Mouse (Mus musculus) R1 (cell line): ENCODE measurements at regions not wholly inside any gene's neighbourhood (a gene's known extent, or its start where the extent isn't known, plus 50 kb on each side); places are given as distances from the start of the nearest gene placed in this dataset.
A peak's percentile ranks its signal among the peaks of the same experiment; 100 is the strongest.

Experiments
- DNase-seq: peaks from one replicate; pipeline ENCODE4 v3.0.0-alpha.2; 2018; ENCODE audit warnings: low read depth, low spot score

DNA sequence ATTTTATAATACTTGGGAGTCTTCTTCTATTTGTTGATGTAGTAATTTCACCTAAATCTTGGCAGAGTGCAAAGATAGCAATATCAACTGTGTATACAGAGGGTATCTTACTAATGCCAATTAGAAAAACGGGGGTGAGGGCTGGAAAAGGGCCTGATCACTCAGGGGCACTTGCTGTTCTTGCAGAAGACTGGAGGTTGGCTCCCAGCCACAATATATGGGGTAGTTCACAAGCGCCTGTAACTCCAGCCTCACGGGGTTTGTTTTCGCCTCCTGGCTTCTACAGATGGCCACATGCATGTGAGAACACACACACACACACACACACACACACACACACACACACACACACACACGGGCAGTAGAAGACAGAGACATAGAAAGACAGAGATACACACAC is 185.7 kb downstream of the Plk2 start:
- DNase-seq, result no peak

GRCm38 (mm10) chr13:110584765-110585164 is 189.9 kb downstream of the Plk2 start:
- DNase-seq, result no peak

GRCm38 (mm10) chr13:110594630-110595029 is 199.8 kb downstream of the Plk2 start:
- no peak for DNase-seq

GRCm38 (mm10) chr13:110599666-110600065 is 204.8 kb downstream of the Plk2 start:
- DNase-seq, result no peak

DNA sequence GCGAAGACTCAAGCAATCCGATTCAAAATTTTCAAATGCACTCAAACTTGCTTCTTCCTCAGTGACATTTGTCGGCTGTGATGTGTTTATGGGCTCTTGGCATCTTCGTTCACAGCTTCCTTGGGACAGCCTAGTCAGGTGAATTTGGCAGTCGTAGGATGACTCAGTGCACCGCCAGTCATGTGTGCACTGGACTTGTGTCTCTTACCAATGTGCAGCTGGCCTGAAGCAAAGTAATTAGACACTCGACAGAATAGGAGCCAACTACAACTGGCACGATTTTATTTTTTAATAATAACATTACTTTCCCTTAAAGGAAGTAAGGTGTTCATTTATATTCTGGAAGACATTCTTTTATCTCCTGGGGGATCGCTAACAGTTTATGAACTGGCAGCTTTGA is 205.5 kb downstream of the Plk2 start:
- DNase-seq, result no peak

- DNase-seq, result no peak
Measured at GRCm38 (mm10) chr13:110601352-110601751, 206.5 kb downstream of the Plk2 start.

GRCm38 (mm10) chr13:110601840-110602239 is 207.0 kb downstream of the Plk2 start:
- no peak for DNase-seq

- DNase-seq, result no peak
Measured at GRCm38 (mm10) chr13:110602894-110603293, 208.0 kb downstream of the Plk2 start.

GRCm38 (mm10) chr13:110619010-110619409 is 224.2 kb downstream of the Plk2 start:
- DNase-seq, result peak; percentile 14

GRCm38 (mm10) chr13:110627136-110627535 is 232.3 kb downstream of the Plk2 start:
- no peak for DNase-seq

GRCm38 (mm10) chr13:110627732-110628131 is 232.9 kb downstream of the Plk2 start:
- DNase-seq, result peak; percentile 4

- DNase-seq, result no peak
Measured at GRCm38 (mm10) chr13:110628201-110628600, 233.4 kb downstream of the Plk2 start.

- DNase-seq, result peak; percentile 17
Measured at GRCm38 (mm10) chr13:110633261-110633781, 238.5 kb downstream of the Plk2 start.

DNA sequence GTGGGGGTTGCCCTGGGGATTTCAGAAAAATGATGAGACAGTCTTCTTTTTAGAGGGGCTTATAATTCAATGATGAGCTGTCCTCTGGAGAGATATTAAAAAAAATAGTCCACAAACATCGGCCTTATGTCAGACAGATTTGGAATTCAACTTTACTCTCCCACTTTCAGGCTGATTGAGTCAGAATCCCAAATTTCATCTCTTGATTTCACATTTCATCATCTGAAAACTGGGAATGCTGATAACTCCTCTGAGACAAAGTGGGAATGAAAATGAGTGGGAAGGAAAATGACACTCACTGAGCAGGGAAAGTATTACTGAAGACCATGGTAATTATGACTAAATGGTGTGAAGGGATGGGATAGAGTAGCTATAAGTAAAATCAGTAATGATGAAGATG is 239.1 kb downstream of the Plk2 start:
- no peak for DNase-seq

GRCm38 (mm10) chr13:110642792-110643191 is 247.9 kb downstream of the Plk2 start:
- DNase-seq, result no peak

DNA sequence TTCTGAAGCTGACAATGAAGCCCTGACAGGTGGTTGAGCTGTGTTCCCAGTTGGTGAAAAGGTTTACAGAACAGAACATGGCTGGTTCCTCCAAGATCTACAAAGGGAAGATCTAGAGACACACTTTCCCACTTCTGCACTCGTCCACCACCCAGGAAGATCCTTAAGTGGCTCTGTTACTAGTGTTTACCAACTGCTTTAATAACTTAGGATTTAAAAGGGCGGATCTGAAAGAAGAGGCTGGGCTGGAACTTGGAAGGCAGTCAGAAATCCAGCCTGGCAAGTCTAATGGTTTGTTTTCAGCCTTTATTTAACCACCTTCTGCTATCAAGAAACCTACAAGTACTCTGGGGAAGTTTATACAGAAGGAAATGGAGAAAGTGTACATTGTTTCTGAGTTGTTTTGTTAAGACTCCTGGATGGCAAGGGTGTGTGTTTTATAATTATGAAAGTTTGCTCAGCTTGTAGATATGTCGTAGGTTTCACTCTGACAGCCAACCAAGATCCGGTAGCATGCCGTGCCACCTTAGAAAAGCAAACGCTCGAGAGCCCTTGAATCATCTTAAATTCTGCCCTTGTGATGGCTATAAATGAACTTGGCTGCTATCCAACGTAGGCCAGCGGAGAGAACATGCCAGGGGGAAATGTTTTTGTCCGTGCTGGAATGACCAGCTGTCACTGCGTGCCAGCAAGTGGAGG is 248.5 kb downstream of the Plk2 start:
- no peak for DNase-seq

DNA sequence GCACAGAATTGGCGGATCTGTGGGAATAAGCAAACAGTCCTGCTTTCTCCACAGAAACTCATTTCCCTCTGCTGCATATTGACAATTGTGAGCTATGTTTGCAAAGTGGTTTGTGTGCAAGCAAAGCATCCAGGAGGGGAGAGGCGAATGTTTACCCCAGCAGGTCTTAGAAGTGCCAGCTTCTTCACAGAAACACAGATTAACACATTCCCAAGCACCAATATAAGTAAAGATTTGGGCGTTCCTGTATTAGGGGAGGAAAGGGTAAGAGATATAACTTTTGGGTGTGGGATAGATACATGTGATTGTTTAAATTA is 249.0 kb downstream of the Plk2 start:
- DNase-seq, result no peak

DNA sequence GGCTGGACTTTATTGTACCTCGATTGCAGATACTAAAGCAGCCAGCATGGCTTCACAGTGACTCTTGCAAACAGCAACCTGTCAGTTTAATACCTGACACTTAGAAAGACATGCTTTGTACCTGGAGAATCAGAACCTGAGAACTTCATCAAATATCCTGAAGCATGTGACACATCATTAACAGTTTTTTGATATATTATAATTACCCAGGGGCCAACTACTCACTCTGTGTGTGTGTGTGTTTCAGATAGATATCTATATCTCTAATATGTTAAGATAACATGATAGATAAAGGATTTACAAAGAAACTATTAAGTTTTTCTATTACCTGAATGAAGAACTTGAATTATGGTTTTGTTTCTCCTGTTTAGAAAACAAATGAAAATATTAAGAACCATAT is 254.5 kb downstream of the Plk2 start:
- no peak for DNase-seq

- no peak for DNase-seq
Measured at GRCm38 (mm10) chr13:110649870-110650497, 255.1 kb downstream of the Plk2 start.

DNA sequence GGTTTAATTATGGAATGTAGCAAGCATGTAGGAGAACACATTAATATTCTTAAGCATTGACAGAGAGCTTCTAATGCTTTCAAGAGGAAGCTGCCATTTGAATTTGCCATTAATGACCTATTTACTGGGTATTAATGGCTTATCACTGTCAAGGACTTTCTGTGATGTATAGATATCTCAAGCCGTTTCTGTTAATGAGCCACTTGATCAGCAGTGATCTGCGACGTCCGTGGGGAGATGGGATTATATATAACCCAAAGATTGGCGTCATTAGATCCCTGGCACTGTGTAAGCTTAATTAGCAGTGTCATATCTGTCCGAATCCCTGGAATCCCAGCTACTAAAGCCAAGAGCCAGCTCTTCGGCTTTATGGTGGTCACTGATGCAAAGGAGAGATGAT is 257.4 kb downstream of the Plk2 start:
- no peak for DNase-seq

DNA sequence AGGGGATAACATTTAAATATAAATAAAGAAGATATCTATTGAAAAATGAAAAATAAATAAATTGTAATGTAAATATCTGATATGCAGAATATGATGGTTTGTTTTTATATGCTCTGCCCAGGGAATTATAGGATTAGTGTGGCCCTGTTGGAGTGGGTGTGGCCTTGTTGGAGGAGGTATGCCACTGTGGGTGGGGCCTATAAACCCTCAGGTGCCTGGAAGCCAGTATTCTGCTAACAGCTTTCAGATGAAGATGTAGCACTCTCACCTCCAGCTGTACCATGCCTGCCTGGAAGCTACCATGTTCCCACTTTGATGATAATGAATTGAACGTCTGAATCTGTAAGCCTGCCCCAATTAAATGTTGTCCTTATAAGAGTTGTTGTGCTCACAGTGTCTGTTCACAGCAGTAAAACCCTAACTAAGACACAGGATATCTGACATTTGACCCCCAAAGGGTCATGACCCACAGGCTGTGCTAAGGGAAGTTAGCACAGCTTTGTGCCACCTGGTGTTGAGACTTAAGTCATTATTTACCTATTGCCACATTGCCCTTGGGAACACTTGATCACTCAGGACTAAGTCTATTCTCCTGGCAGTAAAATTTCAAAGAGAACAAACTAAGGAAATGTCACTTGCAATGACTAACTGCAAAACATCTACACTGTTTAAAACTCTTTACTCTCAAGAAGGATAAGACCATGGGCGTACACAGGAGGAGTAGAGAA is 270.4 kb downstream of the Plk2 start:
- no peak for DNase-seq

DNA sequence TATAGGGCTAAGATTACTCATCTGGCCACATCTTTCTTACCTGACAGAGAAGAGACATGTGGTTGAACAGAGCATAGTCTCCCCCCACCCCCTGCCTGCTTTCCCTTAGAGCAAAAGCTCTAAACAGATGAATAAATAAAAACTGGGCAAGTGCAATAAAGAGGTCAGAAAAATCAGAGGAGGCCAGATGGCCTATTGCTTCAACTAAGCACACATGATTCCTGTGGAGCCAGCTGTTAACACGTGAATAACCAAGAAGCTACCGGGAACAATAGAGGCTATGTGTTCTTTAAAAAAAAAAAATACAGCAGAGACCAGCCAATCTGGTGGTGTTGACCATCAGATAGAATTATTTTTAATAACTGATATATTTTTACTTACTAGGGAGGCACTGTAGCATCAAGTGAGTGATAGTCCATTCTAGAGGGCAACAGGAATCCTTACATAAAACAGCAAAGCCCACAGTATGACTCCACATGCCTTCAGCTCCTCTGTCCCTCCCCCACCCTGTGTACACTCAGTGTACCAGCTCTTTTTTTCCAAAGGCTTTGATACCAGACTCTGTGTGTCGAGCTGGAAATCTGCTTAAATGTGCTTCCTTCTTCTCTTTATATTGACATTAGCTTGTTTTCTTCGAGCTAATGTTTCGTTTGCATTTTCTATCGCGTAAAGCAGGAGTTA is 272.6 kb downstream of the Plk2 start:
- DNase-seq, result no peak
